Comparison of ENCODE assay signal across 8 mouse cellular contexts in genomic region chr2:154569071-154569748, GRCm38 (mm10). TPM values are rescaled to one million over a fixed set of nuclear protein-coding genes. Genes with fewer than 3 reads are reported as not detected.
A peak's percentile ranks its signal among the peaks of the same experiment; 100 is the strongest.
DNase-seq lines count a peak whose midpoint lies in the region; ATAC-seq and TF ChIP-seq lines count a peak whose summit lies in the region.

No protein-coding gene starts in this region.

- peak; percentile 79 for ATAC-seq in liver, postnatal 0 days
- ATAC-seq in neural tube, embryonic 13.5 days (ENCODE audit: low read depth), result peak; percentile 55

- H3K4me1 ChIP-seq in kidney, adult 2 months (ENCODE audit: control insufficient read depth, insufficient read depth, low read length), result no peaks in the 10 kb centered on the region; the same call in 1 of the 2 replicates
- H3K4me1 ChIP-seq in liver, postnatal 0 days (ENCODE audit: insufficient read depth), result peaks cover 40% of the 10 kb centered on the region
- peaks cover 54% of the 10 kb centered on the region for H3K4me1 ChIP-seq in neural tube, embryonic 13.5 days (replicated peaks)

- H3K9me3 ChIP-seq in liver, postnatal 0 days (ENCODE audit: low read length), result no peaks in the 10 kb centered on the region
- H3K9me3 ChIP-seq in neural tube, embryonic 13.5 days, result no peaks in the 10 kb centered on the region

- no peaks in the 10 kb centered on the region for H3K36me3 ChIP-seq in kidney, adult 2 months (ENCODE audit: control insufficient read depth, insufficient read depth, low read length)
- H3K36me3 ChIP-seq in liver, postnatal 0 days (replicated peaks; ENCODE audit: insufficient read depth, low read length), result peaks cover 3% of the 10 kb centered on the region; the same call in 1 of the 2 replicates
- H3K36me3 ChIP-seq in neural tube, embryonic 13.5 days, result no peaks in the 10 kb centered on the region

- no peaks in the 10 kb centered on the region for H3K27me3 ChIP-seq in kidney, adult 2 months (replicated peaks; ENCODE audit: control insufficient read depth, insufficient read depth, low read length)
- no peaks in the 10 kb centered on the region for H3K27me3 ChIP-seq in liver, postnatal 0 days (ENCODE audit: insufficient read depth, low read length)
- no peaks in the 10 kb centered on the region for H3K27me3 ChIP-seq in neural tube, embryonic 13.5 days

- H3K4me2 ChIP-seq in liver, postnatal 0 days (ENCODE audit: low read depth, low read length), result peak overlapping the region; percentile 98
- peak overlapping the region; percentile 87 for H3K4me2 ChIP-seq in neural tube, embryonic 13.5 days

- intact Hi-C loops in gastrocnemius, postnatal 36 days (cut with DNase I), result loop anchor here (5.0 kb wide), 1 partner anchor 38 kb away; no protein-coding TSS in a partner anchor

- no peak for TF ChIP-seq POLR2A in kidney, adult 2 months (IDR thresholded peaks at IDR 0.05; ENCODE audit: low read depth, low read length)

- no peak for TF ChIP-seq EP300 in liver, postnatal 0 days (IDR thresholded peaks at IDR 0.05; ENCODE audit: low read depth)

- H3K9ac ChIP-seq in liver, postnatal 0 days (replicated peaks), result peak overlapping the region; percentile 76
- peak overlapping the region; percentile 71 for H3K9ac ChIP-seq in neural tube, embryonic 13.5 days

- peak overlapping the region; percentile 45 for H3K4me3 ChIP-seq in kidney, adult 2 months (ENCODE audit: insufficient read depth, low read depth, low read length)
- H3K4me3 ChIP-seq in liver, postnatal 0 days (ENCODE audit: low read depth, low read length), result peak overlapping the region; percentile 88
- H3K4me3 ChIP-seq in neural tube, embryonic 13.5 days, result peak overlapping the region; percentile 79

- H3K27ac ChIP-seq in kidney, adult 2 months (ENCODE audit: insufficient read depth, low read depth, low read length), result no peak overlapping the region
- peak overlapping the region; percentile 90 for H3K27ac ChIP-seq in liver, postnatal 0 days (ENCODE audit: low read depth)
- H3K27ac ChIP-seq in neural tube, embryonic 13.5 days (replicated peaks), result peak overlapping the region; percentile 77

- no peak for TF ChIP-seq CTCF in kidney, adult 2 months (conservative IDR thresholded peaks at IDR 0.05; ENCODE audit: insufficient read depth, insufficient read length, low read depth, low read length)
- TF ChIP-seq CTCF in liver, postnatal 0 days (IDR thresholded peaks at IDR 0.05; ENCODE audit: low read depth), result no peak

- 2% methylated on average over 64 of the region's 70 CpGs for WGBS in kidney, adult 2 months
- 4% methylated on average over 63 of the region's 70 CpGs for WGBS in liver, postnatal 0 days (ENCODE audit: insufficient replicate concordance)
- WGBS in neural tube, embryonic 13.5 days, result under 1% methylated on average over 66 of the region's 70 CpGs

- peak; percentile 39 to 69 for DNase-seq in left cerebral cortex, adult 18-20 months (ENCODE audit: low spot score in 2 of 2)
- DNase-seq in left cerebral cortex, adult 11 months (ENCODE audit: low spot score), result no peak
- peak; percentile 62 for DNase-seq in c-Kit-negative CD71-positive TER-119-positive erythroid progenitor cells, embryonic 14.5 days (ENCODE audit: low read depth, low spot score)
- DNase-seq in gastrocnemius, postnatal 36 days, result peak; percentile 25 to 64
- peak; percentile 68 for DNase-seq in kidney, adult 2 months
- DNase-seq in liver, postnatal 0 days, result peak; percentile 84
- peak; percentile 49 to 60 for DNase-seq in thymus, postnatal 10 days (ENCODE audit: low spot score in 2 of 2)

RNA-seq across cellular contexts. Expression of gene E2f1, which starts 0.5 kb away (rescaled TPM):
- total RNA-seq in left cerebral cortex, adult 18-20 months (2021), result 10 to 100 TPM; 10.2 to 10.5 TPM
- total RNA-seq in gastrocnemius, postnatal 36 days (2021), result under 1 TPM; 0.48 to 0.69 TPM
- polyA plus RNA-seq in kidney, adult 2 months (2012; rRNA removed), result 3.6 and 4.1 TPM in 2 replicates
- 7.3 and 7.4 TPM in 2 replicates for polyA plus RNA-seq in liver, postnatal 0 days (2015; fragmentation: Nextera tagmentation; extraction: Ambion mirVana)
- 6.0 and 6.3 TPM in 2 replicates for polyA plus RNA-seq in neural tube, embryonic 13.5 days (2015; fragmentation: Nextera tagmentation; extraction: Ambion mirVana)

RNA-seq across cellular contexts. Expression of gene Necab3, which starts 10.5 kb away (rescaled TPM):
- 10 to 100 TPM; 69.4 to 81.9 TPM for total RNA-seq in left cerebral cortex, adult 18-20 months (2021)
- total RNA-seq in gastrocnemius, postnatal 36 days (2021), result under 1 TPM; 0.27 to 0.28 TPM
- 1.5 and 1.8 TPM in 2 replicates for polyA plus RNA-seq in kidney, adult 2 months (2012; rRNA removed)
- 0.13 and 0.19 TPM in 2 replicates for polyA plus RNA-seq in liver, postnatal 0 days (2015; fragmentation: Nextera tagmentation; extraction: Ambion mirVana)
- polyA plus RNA-seq in neural tube, embryonic 13.5 days (2015; fragmentation: Nextera tagmentation; extraction: Ambion mirVana), result 11.5 and 17.4 TPM in 2 replicates

RNA-seq across cellular contexts. Expression of gene Actl10, which starts 17.6 kb away (rescaled TPM):
- total RNA-seq in left cerebral cortex, adult 18-20 months (2021), result not detected
- total RNA-seq in gastrocnemius, postnatal 36 days (2021), result not detected
- polyA plus RNA-seq in kidney, adult 2 months (2012; rRNA removed), result 0.05 TPM in 1 of 2 replicates, not detected in the other
- polyA plus RNA-seq in liver, postnatal 0 days (2015; fragmentation: Nextera tagmentation; extraction: Ambion mirVana), result 0.07 TPM in 1 of 2 replicates, not detected in the other
- polyA plus RNA-seq in neural tube, embryonic 13.5 days (2015; fragmentation: Nextera tagmentation; extraction: Ambion mirVana), result 0.33 and 0.59 TPM in 2 replicates

RNA-seq across cellular contexts. Expression of gene 1700003F12Rik, which starts 22.3 kb away (rescaled TPM):
- total RNA-seq in left cerebral cortex, adult 18-20 months (2021), result under 1 TPM; 0.68 to 0.74 TPM
- not detected for total RNA-seq in gastrocnemius, postnatal 36 days (2021)
- 0.29 and 0.52 TPM in 2 replicates for polyA plus RNA-seq in kidney, adult 2 months (2012; rRNA removed)
- polyA plus RNA-seq in liver, postnatal 0 days (2015; fragmentation: Nextera tagmentation; extraction: Ambion mirVana), result 3.1 and 3.8 TPM in 2 replicates
- 0.76 and 2.1 TPM in 2 replicates for polyA plus RNA-seq in neural tube, embryonic 13.5 days (2015; fragmentation: Nextera tagmentation; extraction: Ambion mirVana)

RNA-seq across cellular contexts. Expression of gene Pxmp4, which starts 34.3 kb away (rescaled TPM):
- 10 to 100 TPM in 1 of 2 experiments, 1 to 10 TPM in 1; 9.5 to 12.3 TPM for total RNA-seq in left cerebral cortex, adult 18-20 months (2021)
- 10 to 100 TPM; 10.8 to 11.8 TPM for total RNA-seq in gastrocnemius, postnatal 36 days (2021)
- 118 and 138 TPM in 2 replicates for polyA plus RNA-seq in kidney, adult 2 months (2012; rRNA removed)
- 64.2 and 68.5 TPM in 2 replicates for polyA plus RNA-seq in liver, postnatal 0 days (2015; fragmentation: Nextera tagmentation; extraction: Ambion mirVana)
- 13.6 and 16.1 TPM in 2 replicates for polyA plus RNA-seq in neural tube, embryonic 13.5 days (2015; fragmentation: Nextera tagmentation; extraction: Ambion mirVana)
